Mouse (Mus musculus) kidney, adult 8-10 months (tissue): ENCODE measurements around the gene Tmem255b.

ENCODE experiments used
- DNase-seq, 2 experiments: peaks; one replicate each; pipeline ENCODE4 v3.0.0; 2022

The Tmem255b gene

DNA sequence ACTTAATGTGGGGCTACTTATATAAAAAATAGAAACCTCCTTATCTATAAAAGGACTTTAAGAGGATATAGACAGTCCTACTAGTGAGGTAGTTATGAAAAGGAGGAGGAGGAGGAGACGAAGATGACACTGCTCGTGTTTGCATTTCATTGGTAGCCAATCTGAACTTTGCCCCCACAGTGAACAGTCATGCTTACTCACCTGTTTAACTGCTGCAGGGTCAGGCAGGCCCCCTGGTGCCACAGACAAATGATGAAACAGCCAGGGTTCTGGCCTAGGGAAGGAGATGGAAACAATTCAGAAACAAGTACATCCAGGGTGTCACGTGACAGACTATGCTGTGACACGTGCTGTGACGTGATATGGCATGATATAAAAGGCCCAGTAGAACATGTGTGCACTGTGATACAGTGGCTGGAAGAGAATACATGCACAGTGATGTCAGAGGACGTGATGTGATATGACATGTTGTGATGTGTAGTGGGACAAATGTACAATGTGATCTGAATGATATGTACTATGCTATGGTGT lies 16.8 kb downstream of the Tmem255b start:
- no peak for DNase-seq

GRCm38 (mm10) chr8:13454341-13455113 lies 19.5 kb downstream of the Tmem255b start:
- DNase-seq = no peak

DNA sequence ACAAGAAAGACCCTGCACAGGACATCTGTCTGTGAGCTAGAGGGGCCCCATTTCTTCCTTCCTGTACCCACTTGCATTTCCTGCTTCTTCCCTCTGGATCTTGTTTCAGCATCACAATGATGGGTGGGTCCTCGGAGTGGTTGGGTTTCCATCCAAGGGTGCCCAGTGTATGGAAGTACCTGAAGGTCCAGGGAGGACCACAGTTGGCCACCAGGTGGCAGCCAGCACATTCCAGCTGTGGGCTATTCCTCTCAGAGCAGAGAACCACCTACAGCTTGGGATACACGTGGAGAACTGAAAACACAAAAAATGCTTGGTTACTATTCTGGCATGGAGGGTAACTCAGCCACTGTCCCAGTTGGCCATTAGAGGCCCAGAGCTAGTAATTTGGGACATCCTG lies 20.3 kb downstream of the Tmem255b start:
- peak; percentile 66 to 84 for DNase-seq

DNA sequence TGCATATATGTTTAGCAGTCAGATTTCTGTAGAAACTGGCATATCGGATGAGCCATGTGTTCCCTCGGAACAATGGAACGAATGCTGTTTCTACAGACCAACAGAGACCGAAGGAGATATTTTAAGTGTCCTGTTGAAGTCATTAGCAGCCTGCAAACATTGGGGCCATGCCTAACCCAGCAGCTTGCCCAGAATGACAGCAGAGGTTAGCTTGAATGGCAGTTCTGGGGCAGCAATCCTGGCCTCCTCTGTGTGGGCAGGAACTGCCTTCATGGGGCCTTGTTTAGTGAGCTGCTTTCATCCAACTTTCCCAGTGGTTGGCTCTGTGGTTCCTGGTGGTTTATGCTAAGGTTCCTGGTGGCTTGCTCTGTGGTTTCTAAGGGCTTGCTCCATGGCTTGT lies 24.4 kb downstream of the Tmem255b start:
- no peak for DNase-seq

- DNase-seq = peak in 1 of 2 experiments; percentile 46
Observed at GRCm38 (mm10) chr8:13461085-13461765, 26.2 kb downstream of the Tmem255b start.

GRCm38 (mm10) chr8:13461843-13462242 lies 26.9 kb downstream of the Tmem255b start:
- DNase-seq = peak; percentile 60 to 77

DNA sequence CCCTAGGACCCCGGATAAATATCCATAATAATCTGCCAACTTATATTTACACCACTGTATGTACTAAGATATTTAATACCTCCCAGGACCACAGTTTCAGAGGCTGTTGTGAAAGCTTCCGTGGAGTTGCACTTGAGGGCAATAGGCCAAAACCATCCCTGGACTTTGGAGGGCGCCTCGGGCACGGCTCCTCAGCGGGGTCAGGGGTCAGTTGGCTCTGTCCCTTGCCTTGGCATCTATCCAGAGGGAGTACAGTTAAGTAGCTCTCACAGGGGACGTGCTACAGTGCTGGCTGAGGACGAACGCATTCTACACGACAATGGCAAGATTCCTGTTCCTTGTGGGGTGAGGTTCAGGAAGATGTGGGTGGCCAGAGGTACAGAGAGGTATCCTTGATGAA lies 27.4 kb downstream of the Tmem255b start:
- DNase-seq = peak; percentile 95 to 97

DNA sequence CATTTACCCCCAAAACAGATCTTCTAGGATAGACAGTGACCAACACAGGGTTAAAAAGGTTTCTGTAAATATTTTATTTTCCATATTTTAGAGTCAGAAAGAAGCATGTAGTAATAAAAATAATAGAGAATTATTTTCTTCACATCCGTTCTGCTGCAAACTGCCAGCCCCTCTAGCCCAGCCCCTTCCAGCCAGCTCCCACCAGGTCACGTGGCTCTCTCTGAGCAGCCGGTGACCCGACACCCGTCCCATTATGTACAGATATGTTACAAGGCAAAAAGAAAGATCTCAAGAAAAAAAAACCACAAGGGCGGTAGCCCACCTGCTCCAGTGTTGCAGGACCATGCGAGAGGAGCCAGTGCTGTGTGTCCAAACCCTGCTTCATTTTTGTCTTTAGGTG lies 30.3 kb downstream of the Tmem255b start:
- DNase-seq = no peak

DNA sequence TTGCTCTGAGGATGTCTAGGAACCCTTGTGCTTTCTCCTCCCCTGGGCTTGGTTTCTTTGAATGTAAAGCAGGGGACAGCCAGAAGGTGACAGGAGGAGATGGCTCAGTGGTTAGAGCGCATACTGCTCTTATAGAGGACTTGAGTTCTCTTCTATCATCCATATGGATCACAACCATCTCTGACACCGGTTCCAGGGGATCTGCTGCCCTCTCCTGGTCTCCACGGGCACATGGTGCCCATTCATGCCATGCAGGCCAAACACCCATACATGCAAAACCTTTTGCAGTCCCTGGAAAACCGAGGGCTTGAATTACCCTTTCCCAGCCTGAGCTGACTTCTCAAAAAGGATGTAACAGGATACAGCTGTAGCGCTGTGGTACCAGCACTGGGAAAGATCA lies 32.0 kb downstream of the Tmem255b start:
- no peak for DNase-seq

DNA sequence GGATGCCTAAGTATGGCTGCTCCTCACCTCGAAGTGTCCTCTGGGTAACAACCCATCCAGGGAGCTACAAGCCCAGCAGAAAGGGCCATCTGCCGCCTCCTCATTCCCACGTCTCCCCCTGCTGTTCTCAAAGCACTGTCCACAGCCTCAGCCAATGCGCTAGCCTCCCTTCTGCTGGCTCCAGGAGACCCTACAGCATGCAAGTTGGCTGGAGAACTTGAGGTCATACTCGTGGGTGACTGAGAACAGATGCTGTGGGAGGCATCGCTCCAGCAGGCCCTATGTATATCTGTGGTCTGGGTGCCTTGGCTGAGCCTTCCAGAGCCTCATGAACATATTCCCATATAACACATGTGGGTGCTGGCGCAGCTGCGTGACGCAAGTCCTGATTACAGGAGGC lies 33.7 kb downstream of the Tmem255b start:
- no peak for DNase-seq

- no peak for DNase-seq
Observed at GRCm38 (mm10) chr8:13471484-13471883, 36.5 kb downstream of the Tmem255b start.

DNA sequence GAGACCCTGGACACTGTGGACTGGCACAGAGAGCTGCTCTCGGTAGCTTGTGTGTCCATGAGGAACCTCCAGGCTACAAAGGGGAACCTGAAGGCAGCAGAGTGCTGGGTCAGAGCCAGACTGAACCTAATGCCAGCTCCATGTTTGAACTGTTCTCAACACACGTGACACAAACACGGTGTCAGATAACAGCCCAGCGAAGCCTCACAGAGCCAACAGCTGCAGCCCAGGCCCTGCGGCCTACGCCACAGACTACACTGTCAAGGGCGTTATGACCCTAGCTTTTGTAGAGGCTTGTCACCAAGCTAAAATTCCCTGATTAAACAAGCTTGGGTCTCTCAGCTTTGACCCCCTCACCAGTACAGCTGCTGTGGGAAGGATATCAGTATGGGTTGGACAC lies 37.3 kb downstream of the Tmem255b start:
- DNase-seq = no peak

DNA sequence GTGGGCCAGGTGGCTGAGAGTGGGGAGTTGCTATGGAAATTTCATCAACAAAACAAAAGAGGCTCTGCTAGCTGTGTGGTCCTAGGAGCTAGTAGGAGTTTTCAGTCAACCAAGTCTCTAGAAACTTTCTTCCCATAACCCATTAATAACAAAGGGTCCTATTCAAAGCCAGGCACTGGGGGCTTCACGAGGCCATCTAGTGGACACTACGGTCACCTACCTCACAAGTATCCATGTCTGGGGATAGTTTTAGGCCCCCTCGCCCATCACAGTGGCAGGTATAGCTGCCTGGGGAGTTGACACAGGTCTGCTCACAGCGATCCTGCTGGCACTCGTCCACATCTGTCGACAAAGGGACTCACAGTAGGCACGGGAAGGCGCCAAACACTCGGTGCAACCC lies 40.9 kb downstream of the Tmem255b start:
- DNase-seq = no peak

GRCm38 (mm10) chr8:13481089-13481554 lies 46.1 kb downstream of the Tmem255b start:
- peak in 1 of 2 experiments; percentile 57 for DNase-seq

DNA sequence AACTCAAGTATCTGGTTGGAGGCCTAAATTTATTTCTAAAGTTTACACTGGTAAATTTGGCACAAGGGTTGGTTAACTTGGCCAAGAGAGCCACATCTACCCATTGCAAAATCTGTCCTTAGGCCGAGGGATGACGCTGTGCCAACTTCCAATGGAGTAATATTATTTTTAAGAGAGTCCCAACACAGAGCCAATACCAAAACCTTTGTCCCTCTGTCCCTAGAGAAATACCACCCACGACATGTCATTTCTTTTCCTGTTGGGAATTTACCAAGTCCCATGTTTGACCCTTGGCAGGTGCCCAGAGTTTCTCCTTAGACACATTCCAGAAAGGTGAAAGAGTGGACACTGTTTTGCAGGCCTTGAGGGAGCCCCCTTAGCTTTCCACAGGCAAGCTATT lies 46.6 kb downstream of the Tmem255b start:
- DNase-seq = peak; percentile 82 to 83

DNA sequence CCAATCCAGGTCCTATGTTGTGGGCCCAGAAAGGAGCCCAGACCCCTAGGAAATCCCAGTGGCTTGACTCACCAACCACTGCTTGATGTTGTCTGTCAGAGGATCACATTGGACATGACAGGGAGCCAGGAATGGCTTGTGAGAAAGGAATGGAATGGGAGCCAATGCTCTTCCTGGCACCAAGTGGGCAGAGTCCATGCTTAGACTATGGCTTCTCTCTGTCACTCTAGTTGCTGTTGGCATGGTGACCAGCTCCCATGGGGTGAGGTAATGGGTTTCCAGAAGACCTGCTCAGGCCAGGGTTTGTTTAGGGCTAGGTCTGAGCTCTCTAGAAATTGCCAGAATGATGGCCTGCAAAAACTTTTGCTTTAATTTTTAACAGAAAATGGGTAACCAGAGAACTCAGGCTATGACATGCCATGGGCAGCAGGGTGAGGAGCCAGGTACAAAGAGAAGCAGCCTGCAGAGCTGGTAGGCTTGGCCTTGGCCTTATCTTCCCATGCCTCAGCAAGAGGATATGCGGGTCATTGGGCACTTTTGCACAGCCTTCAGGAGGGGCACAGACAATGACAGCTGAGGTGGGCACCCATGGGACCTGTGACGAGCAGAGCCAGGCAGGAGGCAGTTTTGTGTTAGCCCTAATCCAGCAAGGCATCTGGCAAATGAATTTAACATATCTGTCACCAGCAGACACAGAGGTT lies 47.3 kb downstream of the Tmem255b start:
- DNase-seq = peak; percentile 83 to 90

DNA sequence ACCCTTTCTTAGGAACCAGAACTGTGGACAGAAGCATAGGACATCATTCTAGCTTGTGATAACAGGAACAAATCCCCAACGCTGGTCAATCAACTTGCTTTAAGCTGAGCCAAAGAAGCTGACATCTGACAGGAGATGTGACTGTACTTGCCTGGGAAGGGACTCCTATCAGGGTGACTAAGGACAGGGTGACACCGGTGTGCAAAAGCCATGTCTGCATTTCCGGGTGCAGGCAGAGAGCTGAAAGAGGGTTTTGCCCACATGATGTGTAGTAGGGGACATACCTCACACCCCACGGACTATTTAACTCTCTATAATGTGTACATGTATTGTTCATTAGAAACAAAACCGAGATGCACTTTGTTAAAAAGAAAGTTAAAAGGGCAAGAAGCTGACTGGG lies 48.2 kb downstream of the Tmem255b start:
- no peak for DNase-seq

DNA sequence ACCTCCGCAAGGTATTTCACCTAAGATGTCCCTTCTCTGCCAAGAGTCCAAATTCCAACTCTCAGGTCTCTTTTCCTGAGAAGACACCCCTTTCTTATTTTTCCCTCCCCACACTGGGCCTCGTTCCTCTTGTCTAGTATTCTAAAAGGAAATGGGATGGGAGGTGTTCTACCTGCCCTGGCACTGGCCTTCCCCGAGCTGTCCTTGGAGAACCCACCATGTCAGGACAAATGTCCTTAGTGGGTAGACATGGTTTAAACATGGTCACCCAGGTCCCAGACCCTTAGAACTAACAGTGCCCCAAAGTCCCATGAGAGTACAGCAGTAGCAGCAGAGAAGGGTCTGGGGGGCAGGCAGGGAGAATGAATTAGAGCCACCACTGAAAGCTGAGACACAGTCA lies 54.4 kb downstream of the Tmem255b start:
- DNase-seq = no peak

DNA sequence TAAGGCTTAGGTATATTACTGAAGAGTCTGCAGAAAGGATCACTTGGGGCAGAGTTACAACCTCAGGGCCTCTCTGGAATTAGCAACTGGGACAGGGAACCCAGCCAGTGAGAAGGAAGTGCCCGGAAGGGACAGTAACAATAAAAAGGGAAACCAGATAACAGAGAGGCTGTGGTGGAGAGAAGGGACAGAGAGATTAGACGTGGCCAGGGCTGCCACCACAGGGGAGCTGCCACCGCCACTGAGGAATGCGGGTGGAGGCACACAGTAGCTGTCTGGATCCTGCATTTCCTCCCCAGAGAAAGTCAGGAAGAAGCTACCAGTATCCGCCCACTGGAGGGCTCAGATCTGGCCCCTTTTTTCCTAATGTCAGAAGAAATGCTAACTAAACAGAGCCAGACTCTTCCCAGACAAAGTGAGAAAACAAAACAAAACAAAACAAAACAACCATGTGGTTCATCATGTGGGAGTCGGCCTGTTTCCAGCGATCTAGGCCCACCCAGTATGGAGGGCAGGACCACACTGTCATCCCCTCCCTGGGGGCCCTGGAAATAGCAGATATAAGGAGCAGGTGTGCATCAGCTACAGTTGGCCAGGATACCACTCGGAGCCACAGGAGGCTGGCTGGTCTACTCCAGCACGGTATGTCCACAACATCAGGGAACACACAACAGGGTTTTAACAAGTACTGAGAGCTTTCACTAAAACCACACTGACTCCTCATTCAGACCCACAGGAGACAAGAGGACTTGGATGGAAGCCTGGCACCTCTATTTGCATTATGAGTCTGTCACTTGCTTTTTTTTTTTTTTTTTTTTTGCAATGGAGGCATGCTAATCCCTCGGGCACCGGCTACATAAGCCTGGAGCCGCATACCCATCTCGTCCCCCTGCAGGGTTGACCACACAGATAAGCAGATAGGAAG lies 55.3 kb downstream of the Tmem255b start:
- DNase-seq = peak in 1 of 2 experiments; percentile 52

- DNase-seq = no peak
Observed at GRCm38 (mm10) chr8:13491491-13492010, 56.6 kb downstream of the Tmem255b start.

DNA sequence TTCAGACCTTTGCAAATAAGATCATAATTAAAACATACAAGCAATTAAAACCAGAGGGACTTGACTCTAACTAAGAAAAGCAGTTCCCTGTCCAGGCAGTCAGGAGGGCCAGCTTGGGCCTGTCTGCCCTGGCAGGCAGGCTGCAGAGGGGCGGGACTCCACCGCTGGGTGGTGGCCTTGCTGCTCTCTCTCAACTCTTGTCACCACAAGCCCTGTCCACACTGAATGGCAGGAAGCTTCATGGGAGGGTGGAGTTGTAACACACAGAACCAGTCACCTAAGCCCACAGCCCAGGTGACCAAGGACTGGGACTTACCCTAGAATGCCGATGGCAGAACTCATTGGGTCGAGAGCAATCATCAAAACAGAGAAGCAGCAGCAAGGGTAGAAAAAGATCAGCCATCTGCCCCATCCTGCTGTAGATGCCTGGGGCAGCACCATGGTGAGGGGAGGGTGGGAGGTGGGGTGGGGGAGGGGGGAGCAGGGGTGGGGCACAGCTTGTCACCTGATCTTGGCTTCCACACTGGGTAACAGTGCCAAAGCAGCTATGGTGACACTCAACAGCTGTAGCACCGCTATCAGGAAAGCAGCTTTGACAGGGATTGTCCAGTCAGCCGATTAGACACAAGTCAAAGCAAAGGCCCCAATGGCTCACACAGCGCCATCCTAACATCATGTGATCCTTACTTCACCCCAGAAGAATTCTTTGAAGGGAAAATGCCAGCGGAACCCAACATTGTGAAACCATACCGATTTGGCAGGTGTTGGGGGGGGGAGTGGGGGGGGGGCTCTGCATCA lies 57.4 kb downstream of the Tmem255b start:
- DNase-seq = peak; percentile 74 to 81
